Mouse (Mus musculus) C2C12 (cell line): ENCODE data around the gene Gpx1.

Experiments
- CEBPB ChIP-seq: IDR thresholded peaks from one replicate; pipeline ENCODE4 v1.6.1; 2011; ENCODE audit warnings: low read depth, mild to moderate bottlenecking, control low read depth, moderate library complexity
- CTCF ChIP-seq: IDR thresholded peaks from one replicate; pipeline ENCODE4 v1.5.1; 2011; ENCODE audit not compliant: control insufficient read depth, insufficient read depth, insufficient read length
- MAX ChIP-seq: IDR thresholded peaks from one replicate; pipeline ENCODE4 v1.6.1; 2011; ENCODE audit warnings: mild to moderate bottlenecking, control low read depth
- MYOD1 ChIP-seq: IDR thresholded peaks from one replicate; pipeline ENCODE4 v1.6.1; 2011; ENCODE audit warnings: low read depth; ENCODE audit not compliant: control insufficient read depth, insufficient read length
- MYOG ChIP-seq: IDR thresholded peaks from one replicate; pipeline ENCODE4 v1.6.1; 2011; ENCODE audit not compliant: control insufficient read depth, insufficient read length; ENCODE audit errors: extremely low read depth
- USF1 ChIP-seq: IDR thresholded peaks from one replicate; pipeline ENCODE4 v1.6.1; 2011; ENCODE audit warnings: low read depth, mild to moderate bottlenecking, control low read depth, moderate library complexity

GRCm38 (mm10) chr9:108388601-108389000, 49.9 kb downstream of the Gpx1 start:
- no peak for TF ChIP-seq MAX
- TF ChIP-seq CTCF: no peak
- no peak for TF ChIP-seq CEBPB
- TF ChIP-seq USF1: no peak
- no peak for TF ChIP-seq MYOG
- no peak for TF ChIP-seq MYOD1
